Mouse (Mus musculus): ENCODE results near the gene Zfp260. TPM values are rescaled to one million over a fixed set of nuclear protein-coding genes. Genes with fewer than 3 reads are reported as not detected.

The Zfp260 gene
- polyA plus RNA-seq, 1 experiment: 17.6 TPM

DNA sequence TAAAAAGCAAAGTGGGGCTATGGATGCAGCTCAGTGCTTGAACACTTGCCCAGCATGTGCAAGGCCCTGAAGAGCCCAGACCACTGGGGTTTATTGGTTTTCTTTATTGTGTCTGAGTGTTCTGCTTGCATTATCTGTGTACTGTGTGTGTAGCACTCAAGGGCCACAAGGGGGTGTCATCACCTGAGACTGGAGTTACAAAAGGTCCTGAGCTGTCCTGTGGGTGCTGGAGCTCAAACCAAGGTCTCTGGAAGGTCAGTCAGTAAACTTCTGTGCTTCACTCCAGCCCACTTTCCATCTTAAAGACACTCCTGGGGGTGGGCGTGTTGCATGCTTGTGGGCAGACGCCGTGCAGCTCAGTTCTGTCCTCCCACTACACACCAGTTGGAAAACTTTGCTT, 60.9 kb downstream of the Zfp260 start:
- 97% methylated on average over 3 of the region's 3 CpGs for WGBS
- H3K4me3 ChIP-seq (replicated peaks; ENCODE audit: extremely low read depth, low read depth, low read length): no peak overlapping the region

More for the DNA sequence above, 60.9 kb downstream of the Zfp260 start:
- H3K4me1 ChIP-seq (ENCODE audit: control insufficient read depth, insufficient read depth, low read length): no peaks in the 10 kb centered on the region
- TF ChIP-seq CTCF (IDR thresholded peaks at IDR 0.05; ENCODE audit: insufficient read depth, low read length) (no peak), POLR2A (IDR thresholded peaks at IDR 0.05; ENCODE audit: borderline replicate concordance, extremely low read depth, low read depth, low read length) (no peak)
- no peak for DNase-seq

Other genes with a start within 250 kb of the Zfp260 start
- gene Zfp940, start 241.1 kb upstream of the Zfp260 start, polyA plus RNA-seq (2012; rRNA removed): 0.24 and 0.57 TPM in 2 replicates
- gene Zfp420, start 234.8 kb upstream of the Zfp260 start, polyA plus RNA-seq (2012; rRNA removed): 1.1 and 1.8 TPM in 2 replicates
- 1.5 and 2.6 TPM in 2 replicates for gene Zfp27, start 188.2 kb upstream of the Zfp260 start, polyA plus RNA-seq (2012; rRNA removed)
- 1.1 and 1.9 TPM in 2 replicates for gene Zfp383, start 186.6 kb upstream of the Zfp260 start, polyA plus RNA-seq (2012; rRNA removed)
- 7.9 and 8.3 TPM in 2 replicates for gene Zfp74, start 140.7 kb upstream of the Zfp260 start, polyA plus RNA-seq (2012; rRNA removed)
- 5.1 and 6.1 TPM in 2 replicates for gene Zfp568, start 110.8 kb upstream of the Zfp260 start, polyA plus RNA-seq (2012; rRNA removed)
- 3.6 and 4.9 TPM in 2 replicates for gene Zfp14, start 43.4 kb upstream of the Zfp260 start, polyA plus RNA-seq (2012; rRNA removed)
- 0.31 and 1.0 TPM in 2 replicates for gene Zfp82, start 21.9 kb upstream of the Zfp260 start, polyA plus RNA-seq (2012; rRNA removed)
- gene Gm26920, start 4.4 kb upstream of the Zfp260 start, polyA plus RNA-seq (2012; rRNA removed): not detected in 2 replicates
- 1.1 and 1.2 TPM in 2 replicates for gene Zfp566, start 4.2 kb upstream of the Zfp260 start, polyA plus RNA-seq (2012; rRNA removed)
- gene Zfp382, start 27.2 kb downstream of the Zfp260 start, polyA plus RNA-seq (2012; rRNA removed): 0.88 and 1.8 TPM in 2 replicates
- gene Zfp146, start 75.0 kb downstream of the Zfp260 start, polyA plus RNA-seq (2012; rRNA removed): 9.5 and 14.8 TPM in 2 replicates
- gene Cox7a1, start 89.4 kb downstream of the Zfp260 start, polyA plus RNA-seq (2012; rRNA removed): 14.1 and 42.3 TPM in 2 replicates
- 784 and 1,083 TPM in 2 replicates for gene Capns1, start 104.0 kb downstream of the Zfp260 start, polyA plus RNA-seq (2012; rRNA removed)
- gene Polr2i, start 137.2 kb downstream of the Zfp260 start, polyA plus RNA-seq (2012; rRNA removed): 95.6 and 110 TPM in 2 replicates
- gene Tbcb, start 137.5 kb downstream of the Zfp260 start, polyA plus RNA-seq (2012; rRNA removed): 38.4 and 41.6 TPM in 2 replicates
- not detected in 2 replicates for gene Ovol3, start 140.9 kb downstream of the Zfp260 start, polyA plus RNA-seq (2012; rRNA removed)
- 0.21 and 0.55 TPM in 2 replicates for gene Thap8, start 185.3 kb downstream of the Zfp260 start, polyA plus RNA-seq (2012; rRNA removed)
- gene Wdr62, start 185.6 kb downstream of the Zfp260 start, polyA plus RNA-seq (2012; rRNA removed): 15.9 and 24.9 TPM in 2 replicates
- gene Clip3, start 197.0 kb downstream of the Zfp260 start, polyA plus RNA-seq (2012; rRNA removed): 7.7 and 7.9 TPM in 2 replicates
- gene Alkbh6, start 213.9 kb downstream of the Zfp260 start, polyA plus RNA-seq (2012; rRNA removed): 141 and 163 TPM in 2 replicates
- 14.5 and 21.5 TPM in 2 replicates for gene Syne4, start 220.0 kb downstream of the Zfp260 start, polyA plus RNA-seq (2012; rRNA removed)
- 0.50 and 0.55 TPM in 2 replicates for gene E130208F15Rik, start 227.0 kb downstream of the Zfp260 start, polyA plus RNA-seq (2012; rRNA removed)
- gene Sdhaf1, start 229.1 kb downstream of the Zfp260 start, polyA plus RNA-seq (2012; rRNA removed): 14.2 and 21.4 TPM in 2 replicates

Measured in lung, adult 2 months (tissue).